Mouse (Mus musculus): Measurements from ENCODE around the gene AW146154. TPM values are rescaled to one million over a fixed set of nuclear protein-coding genes. Genes with fewer than 3 reads are reported as not detected.
A peak's percentile ranks its signal among the peaks of the same experiment; 100 is the strongest.
"Not testable (repeated sequence)": the region's sequence is repeated elsewhere in the genome, so short reads cannot be mapped to it uniquely, and the experiment has no call there.

The AW146154 gene
- polyA plus RNA-seq (2011; ENCODE audit: insufficient read depth, insufficient read length, low replicate concordance, missing spikeins): 5.5 and 8.8 TPM in 2 replicates

DNA sequence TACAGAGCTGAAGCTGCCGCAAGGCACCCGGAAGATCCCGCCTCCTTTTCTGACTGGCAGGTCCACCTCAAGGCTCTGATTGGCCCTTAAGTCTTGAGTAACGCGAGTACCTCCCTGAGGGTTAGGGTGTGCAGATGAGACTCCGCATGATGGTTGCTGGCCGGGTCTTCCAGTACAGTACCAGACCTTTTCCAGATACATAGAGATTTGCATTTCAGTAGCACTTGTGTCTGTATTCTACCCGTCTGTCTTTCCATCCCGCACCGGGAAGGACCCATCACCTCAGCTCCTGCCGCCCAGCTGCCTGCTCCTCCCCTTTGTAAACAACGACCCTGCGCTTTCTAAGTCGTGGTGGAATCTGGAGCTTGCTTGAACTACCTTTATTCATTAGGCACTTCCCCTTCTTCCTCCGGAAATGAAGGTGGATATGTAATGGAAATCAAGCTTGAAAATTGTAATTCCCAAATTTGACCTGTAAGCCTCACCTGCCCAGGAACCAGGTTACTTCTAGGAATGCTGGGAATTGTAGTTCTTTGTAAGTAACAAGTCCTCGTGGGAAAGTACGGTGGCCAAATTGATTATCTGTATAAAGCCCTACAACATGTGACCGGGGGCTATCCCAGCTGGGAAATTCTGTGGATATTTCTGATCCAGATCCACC, at the start of gene AW146154, which contains the start of gene Gm20449:
TSS of gene AW146154 (minus strand) at position 502 of the 661 bp plus-strand sequence.
TSS of gene Gm20449 (minus strand) at position 29 of the 661 bp plus-strand sequence.
- WGBS: 0% methylated on average over 18 of the region's 18 CpGs
- Histone ChIP-seq H3K27ac (ENCODE audit: control insufficient read depth, insufficient read depth, low read depth, low read length, poor library complexity) (peak within 1 kb of the TSS; percentile 29; the same call in 1 of the 2 replicates), H3K4me3 (replicated peaks; ENCODE audit: control insufficient read depth, low read depth, low read length) (peak within 1 kb of the TSS; percentile 69), H3K4me1 (ENCODE audit: control insufficient read depth, insufficient read depth, low read length) (no peaks in the 10 kb centered on the region)
- TF ChIP-seq POLR2A (IDR thresholded peaks at IDR 0.05; ENCODE audit: borderline replicate concordance, control insufficient read depth, low read depth, low read length): no peak
- TF ChIP-seq CTCF (IDR thresholded peaks at IDR 0.05; ENCODE audit: control insufficient read depth, insufficient read depth, low read length): no peak

DNA sequence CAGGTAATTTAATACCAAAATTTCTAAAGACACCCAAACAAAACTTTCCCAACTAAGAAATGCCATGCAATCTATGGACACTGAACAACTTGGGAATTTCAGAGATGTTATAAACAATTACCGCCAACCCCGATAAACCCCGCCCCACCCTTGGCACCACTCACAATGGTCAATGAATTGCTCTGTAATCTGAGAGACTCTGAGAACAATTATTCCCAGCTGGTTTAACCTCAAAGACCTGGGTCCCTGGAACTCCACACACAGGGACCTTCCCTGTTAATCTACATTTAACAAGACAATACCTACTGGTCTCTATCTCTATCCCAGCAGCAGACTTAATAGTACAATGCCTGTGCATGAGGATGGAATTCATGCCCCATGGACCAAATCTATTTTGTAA, 13.0 kb upstream of the AW146154 start:
- Histone ChIP-seq H3K27ac (ENCODE audit: control insufficient read depth, insufficient read depth, low read depth, low read length, poor library complexity) (no peak overlapping the region), H3K4me1 (ENCODE audit: control insufficient read depth, insufficient read depth, low read length) (no peaks in the 10 kb centered on the region), H3K4me3 (replicated peaks; ENCODE audit: control insufficient read depth, low read depth, low read length) (no peak overlapping the region)
- 89% methylated on average over 3 of the region's 3 CpGs for WGBS
- TF ChIP-seq CTCF (IDR thresholded peaks at IDR 0.05; ENCODE audit: control insufficient read depth, insufficient read depth, low read length) (no peak), POLR2A (IDR thresholded peaks at IDR 0.05; ENCODE audit: borderline replicate concordance, control insufficient read depth, low read depth, low read length) (no peak)

- H3K4me1 ChIP-seq (ENCODE audit: control insufficient read depth, insufficient read depth, low read length): no peaks in the 10 kb centered on the region
- no peak overlapping the region for H3K27ac ChIP-seq (ENCODE audit: control insufficient read depth, insufficient read depth, low read depth, low read length, poor library complexity)
- no peak for TF ChIP-seq CTCF (IDR thresholded peaks at IDR 0.05; ENCODE audit: control insufficient read depth, insufficient read depth, low read length)
- TF ChIP-seq POLR2A (IDR thresholded peaks at IDR 0.05; ENCODE audit: borderline replicate concordance, control insufficient read depth, low read depth, low read length): no peak
- H3K4me3 ChIP-seq (replicated peaks; ENCODE audit: control insufficient read depth, low read depth, low read length): no peak overlapping the region
- WGBS: 13% methylated on average over 1 of the region's 1 CpGs
These were observed 12.5 kb upstream of the AW146154 start for GRCm38 (mm10) chr7:41512207-41512606.

GRCm38 (mm10) chr7:41502402-41502801, 2.7 kb upstream of the AW146154 start:
- no peak overlapping the region for H3K4me3 ChIP-seq (replicated peaks; ENCODE audit: control insufficient read depth, low read depth, low read length)
- no peaks in the 10 kb centered on the region for H3K4me1 ChIP-seq (ENCODE audit: control insufficient read depth, insufficient read depth, low read length)
- 32% methylated on average over 1 of the region's 1 CpGs for WGBS
- H3K27ac ChIP-seq (ENCODE audit: control insufficient read depth, insufficient read depth, low read depth, low read length, poor library complexity): no peak overlapping the region
- TF ChIP-seq POLR2A (IDR thresholded peaks at IDR 0.05; ENCODE audit: borderline replicate concordance, control insufficient read depth, low read depth, low read length): no peak
- no peak for TF ChIP-seq CTCF (IDR thresholded peaks at IDR 0.05; ENCODE audit: control insufficient read depth, insufficient read depth, low read length)

DNA sequence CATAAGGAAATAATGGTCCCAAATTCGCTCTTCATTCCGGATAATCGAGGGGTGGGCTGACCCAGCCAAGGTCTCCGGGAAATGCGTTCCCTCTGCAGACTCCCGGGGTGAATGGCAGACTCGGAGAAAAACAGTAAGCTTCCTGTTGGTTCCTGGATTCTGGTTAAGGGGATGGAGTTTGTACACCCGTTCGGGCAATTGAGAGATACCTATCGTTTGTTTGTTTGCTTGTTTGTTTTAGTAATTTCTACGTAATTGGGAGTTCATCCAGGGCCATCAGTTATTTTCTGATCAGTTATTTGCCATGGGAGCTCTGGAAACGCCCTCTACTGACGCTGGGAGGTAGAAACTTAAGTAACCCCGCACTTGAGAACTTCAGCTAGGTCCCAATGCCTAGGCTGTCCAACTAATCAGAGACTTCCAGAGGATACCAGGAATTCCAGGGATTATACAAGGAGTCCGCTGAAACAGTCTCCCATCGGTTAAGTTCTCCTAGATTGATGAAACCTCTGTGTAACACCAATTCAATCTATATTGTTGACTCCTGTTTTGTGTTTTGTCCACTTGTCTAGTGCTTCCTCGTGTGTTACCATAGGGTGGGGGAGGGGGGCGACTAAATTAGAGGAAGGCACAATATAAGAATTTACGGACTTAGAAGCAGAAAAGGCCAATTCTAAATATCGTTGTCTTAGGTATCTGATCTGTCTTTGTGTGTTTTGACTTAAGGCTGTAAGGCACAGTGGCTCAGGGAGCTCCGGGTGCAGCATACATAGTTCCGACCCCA, 653 bp upstream of the AW146154 start:
- WGBS: 11% methylated on average over 22 of the region's 22 CpGs
- no peak overlapping the region for H3K27ac ChIP-seq (ENCODE audit: control insufficient read depth, insufficient read depth, low read depth, low read length, poor library complexity)
- peak overlapping the region; percentile 69 for H3K4me3 ChIP-seq (replicated peaks; ENCODE audit: control insufficient read depth, low read depth, low read length)
- TF ChIP-seq POLR2A (IDR thresholded peaks at IDR 0.05; ENCODE audit: borderline replicate concordance, control insufficient read depth, low read depth, low read length) (no peak), CTCF (IDR thresholded peaks at IDR 0.05; ENCODE audit: control insufficient read depth, insufficient read depth, low read length) (no peak)
- H3K4me1 ChIP-seq (ENCODE audit: control insufficient read depth, insufficient read depth, low read length): no peaks in the 10 kb centered on the region

GRCm38 (mm10) chr7:41499018-41499388, 687 bp downstream of the AW146154 start:
- H3K4me1 ChIP-seq (ENCODE audit: control insufficient read depth, insufficient read depth, low read length): not testable (repeated sequence)
- Histone ChIP-seq H3K4me3 (replicated peaks; ENCODE audit: control insufficient read depth, low read depth, low read length) (peak overlapping the region; percentile 69), H3K27ac (ENCODE audit: control insufficient read depth, insufficient read depth, low read depth, low read length, poor library complexity) (peak overlapping the region; percentile 29; the same call in 1 of the 2 replicates)
- WGBS: under 1% methylated on average over 6 of the region's 6 CpGs

DNA sequence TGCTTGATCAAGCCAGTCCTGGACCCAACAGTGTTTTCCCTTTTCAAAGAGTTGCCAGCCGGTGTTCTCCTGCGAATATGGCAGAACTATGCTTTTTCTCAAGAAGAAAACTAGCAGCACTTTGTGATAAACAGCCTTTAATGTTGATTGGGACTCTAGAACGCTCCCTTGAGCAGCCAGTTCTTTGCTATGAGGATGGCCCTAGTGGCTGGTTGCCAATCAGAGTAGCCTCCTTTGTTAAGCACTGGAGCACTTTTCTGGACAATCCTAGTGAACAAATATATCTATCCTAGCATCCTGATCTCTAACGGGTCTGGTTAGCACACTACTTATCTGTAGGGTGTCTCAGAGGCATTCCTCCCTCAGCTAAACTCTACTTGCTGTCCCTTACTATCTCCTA, 1.2 kb downstream of the AW146154 start:
- H3K4me1 ChIP-seq (ENCODE audit: control insufficient read depth, insufficient read depth, low read length); H3K4me3 ChIP-seq (replicated peaks; ENCODE audit: control insufficient read depth, low read depth, low read length); H3K27ac ChIP-seq (ENCODE audit: control insufficient read depth, insufficient read depth, low read depth, low read length, poor library complexity): not testable (repeated sequence)
- WGBS: 70% methylated on average over 4 of the region's 4 CpGs

DNA sequence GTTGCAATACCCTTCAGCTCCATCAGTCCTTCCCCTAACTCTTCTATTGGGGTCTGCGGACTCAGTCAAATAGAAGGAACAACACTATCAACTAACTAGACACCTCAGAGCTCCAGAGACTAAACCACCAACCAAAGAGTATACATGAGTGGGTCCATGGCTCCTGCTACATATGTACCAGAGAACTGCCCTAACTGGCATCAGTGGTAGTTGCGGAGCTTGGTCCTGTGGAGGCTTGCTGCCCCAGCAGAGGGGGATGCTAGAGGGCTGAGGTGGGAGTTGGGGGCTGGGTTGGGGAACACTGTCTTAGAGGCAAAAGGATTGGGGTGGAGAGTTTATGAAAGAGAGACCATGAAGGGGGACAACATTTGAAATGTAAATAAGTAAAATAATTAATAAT, 1.8 kb downstream of the AW146154 start:
- 90% methylated on average over 2 of the region's 2 CpGs for WGBS

More for the DNA sequence above, 1.8 kb downstream of the AW146154 start:
- Histone ChIP-seq H3K4me3 (replicated peaks; ENCODE audit: control insufficient read depth, low read depth, low read length) (no peak overlapping the region), H3K4me1 (ENCODE audit: control insufficient read depth, insufficient read depth, low read length) (no peaks in the 10 kb centered on the region), H3K27ac (ENCODE audit: control insufficient read depth, insufficient read depth, low read depth, low read length, poor library complexity) (no peak overlapping the region)
- TF ChIP-seq POLR2A (IDR thresholded peaks at IDR 0.05; ENCODE audit: borderline replicate concordance, control insufficient read depth, low read depth, low read length): no peak
- no peak for TF ChIP-seq CTCF (IDR thresholded peaks at IDR 0.05; ENCODE audit: control insufficient read depth, insufficient read depth, low read length)
